Mouse (Mus musculus): ENCODE results near the gene Gpr150. TPM values are rescaled to one million over a fixed set of nuclear protein-coding genes. Genes with fewer than 3 reads are reported as not detected.

The Gpr150 gene
- polyA plus RNA-seq, 1 experiment from 2014 or later: 0.37 TPM

- Histone ChIP-seq H3K36me3 (ENCODE audit: control insufficient read depth, insufficient read depth, low read length) (no peaks in the 10 kb centered on the region), H3K4me3 (ENCODE audit: low read depth, low read length) (no peak overlapping the region), H3K27me3 (ENCODE audit: control insufficient read depth, insufficient read depth, low read length) (peaks cover 4% of the 10 kb centered on the region; the same call in 1 of the 2 replicates), H3K4me1 (replicated peaks; ENCODE audit: control insufficient read depth, insufficient read depth, low read length) (no peaks in the 10 kb centered on the region), H3K4me2 (replicated peaks; ENCODE audit: low read depth, low read length) (no peak overlapping the region), H3K9ac (ENCODE audit: low read depth, low read length) (no peak overlapping the region), H3K27ac (ENCODE audit: low read depth, low read length) (no peak overlapping the region), H3K9me3 (ENCODE audit: control insufficient read depth, low read length) (no peaks in the 10 kb centered on the region)
- 93% methylated on average over 3 of the region's 3 CpGs for WGBS
- ATAC-seq (ENCODE audit: low FRiP score): no peak
- DNase-seq (ENCODE audit: low spot score): no peak
These were observed 5.3 kb upstream of the Gpr150 start for GRCm38 (mm10) chr13:76062126-76062525.

- Histone ChIP-seq H3K4me1 (replicated peaks; ENCODE audit: control insufficient read depth, insufficient read depth, low read length) (no peaks in the 10 kb centered on the region; the same call in 1 of the 2 replicates), H3K4me2 (replicated peaks; ENCODE audit: low read depth, low read length) (no peak overlapping the region), H3K4me3 (ENCODE audit: low read depth, low read length) (no peak overlapping the region), H3K9me3 (ENCODE audit: control insufficient read depth, low read length) (no peaks in the 10 kb centered on the region), H3K9ac (ENCODE audit: low read depth, low read length) (no peak overlapping the region), H3K27ac (ENCODE audit: low read depth, low read length) (no peak overlapping the region), H3K36me3 (ENCODE audit: control insufficient read depth, insufficient read depth, low read length) (no peaks in the 10 kb centered on the region), H3K27me3 (ENCODE audit: control insufficient read depth, insufficient read depth, low read length) (peaks cover 17% of the 10 kb centered on the region)
- WGBS: 94% methylated on average over 4 of the region's 4 CpGs
- ATAC-seq (ENCODE audit: low FRiP score): no peak
- no peak for DNase-seq (ENCODE audit: low spot score)
These were observed 2.8 kb upstream of the Gpr150 start for GRCm38 (mm10) chr13:76059591-76059990.

GRCm38 (mm10) chr13:76057267-76058069, 672 bp upstream of the Gpr150 start:
- Histone ChIP-seq H3K36me3 (ENCODE audit: control insufficient read depth, insufficient read depth, low read length) (no peaks in the 10 kb centered on the region), H3K4me2 (replicated peaks; ENCODE audit: low read depth, low read length) (no peak overlapping the region), H3K27me3 (ENCODE audit: control insufficient read depth, insufficient read depth, low read length) (peaks cover 20% of the 10 kb centered on the region), H3K27ac (ENCODE audit: low read depth, low read length) (no peak overlapping the region), H3K4me1 (replicated peaks; ENCODE audit: control insufficient read depth, insufficient read depth, low read length) (no peaks in the 10 kb centered on the region; the same call in 1 of the 2 replicates), H3K4me3 (ENCODE audit: low read depth, low read length) (no peak overlapping the region), H3K9ac (ENCODE audit: low read depth, low read length) (no peak overlapping the region), H3K9me3 (ENCODE audit: control insufficient read depth, low read length) (no peaks in the 10 kb centered on the region)
- no peak for DNase-seq (ENCODE audit: low spot score)
- 70% methylated on average over 10 of the region's 10 CpGs for WGBS
- no peak for ATAC-seq (ENCODE audit: low FRiP score)

GRCm38 (mm10) chr13:76056261-76056724, 503 bp downstream of the Gpr150 start:
- Histone ChIP-seq H3K4me2 (replicated peaks; ENCODE audit: low read depth, low read length) (peak overlapping the region; percentile 99), H3K4me1 (replicated peaks; ENCODE audit: control insufficient read depth, insufficient read depth, low read length) (no peaks in the 10 kb centered on the region; the same call in 1 of the 2 replicates), H3K27me3 (ENCODE audit: control insufficient read depth, insufficient read depth, low read length) (peaks cover 20% of the 10 kb centered on the region), H3K9ac (ENCODE audit: low read depth, low read length) (peak overlapping the region; percentile 53; the same call in 1 of the 2 replicates), H3K9me3 (ENCODE audit: control insufficient read depth, low read length) (no peaks in the 10 kb centered on the region), H3K36me3 (ENCODE audit: control insufficient read depth, insufficient read depth, low read length) (no peaks in the 10 kb centered on the region), H3K4me3 (ENCODE audit: low read depth, low read length) (peak overlapping the region; percentile 52), H3K27ac (ENCODE audit: low read depth, low read length) (no peak overlapping the region)
- peak; percentile 94 for ATAC-seq (ENCODE audit: low FRiP score)
- DNase-seq (ENCODE audit: low spot score): peak; percentile 81
- WGBS: under 1% methylated on average over 34 of the region's 34 CpGs

- peak overlapping the region; percentile 99 for H3K4me2 ChIP-seq (replicated peaks; ENCODE audit: low read depth, low read length)
- peak; percentile 56 for DNase-seq (ENCODE audit: low spot score)
- ATAC-seq (ENCODE audit: low FRiP score): peak; percentile 59
- no peaks in the 10 kb centered on the region for H3K36me3 ChIP-seq (ENCODE audit: control insufficient read depth, insufficient read depth, low read length)
- peaks cover 20% of the 10 kb centered on the region for H3K27me3 ChIP-seq (ENCODE audit: control insufficient read depth, insufficient read depth, low read length)
- H3K4me3 ChIP-seq (ENCODE audit: low read depth, low read length): peak overlapping the region; percentile 52
- peak overlapping the region; percentile 53; the same call in 1 of the 2 replicates for H3K9ac ChIP-seq (ENCODE audit: low read depth, low read length)
- under 1% methylated on average over 59 of the region's 59 CpGs for WGBS
- H3K4me1 ChIP-seq (replicated peaks; ENCODE audit: control insufficient read depth, insufficient read depth, low read length): no peaks in the 10 kb centered on the region; the same call in 1 of the 2 replicates
- H3K9me3 ChIP-seq (ENCODE audit: control insufficient read depth, low read length): no peaks in the 10 kb centered on the region
- H3K27ac ChIP-seq (ENCODE audit: low read depth, low read length): no peak overlapping the region
These were observed 1.2 kb downstream of the Gpr150 start for GRCm38 (mm10) chr13:76055391-76056232.

GRCm38 (mm10) chr13:76044971-76045370, 11.8 kb downstream of the Gpr150 start:
- H3K4me3 ChIP-seq (ENCODE audit: low read depth, low read length): no peak overlapping the region
- H3K4me2 ChIP-seq (replicated peaks; ENCODE audit: low read depth, low read length): no peak overlapping the region
- no peaks in the 10 kb centered on the region for H3K36me3 ChIP-seq (ENCODE audit: control insufficient read depth, insufficient read depth, low read length)
- no peak overlapping the region for H3K27ac ChIP-seq (ENCODE audit: low read depth, low read length)
- H3K27me3 ChIP-seq (ENCODE audit: control insufficient read depth, insufficient read depth, low read length): no peaks in the 10 kb centered on the region
- no peak overlapping the region for H3K9ac ChIP-seq (ENCODE audit: low read depth, low read length)
- no peaks in the 10 kb centered on the region for H3K9me3 ChIP-seq (ENCODE audit: control insufficient read depth, low read length)
- ATAC-seq (ENCODE audit: low FRiP score) (no peak), DNase-seq (ENCODE audit: low spot score) (no peak)
- no peaks in the 10 kb centered on the region for H3K4me1 ChIP-seq (replicated peaks; ENCODE audit: control insufficient read depth, insufficient read depth, low read length)

GRCm38 (mm10) chr13:76042455-76042854, 14.3 kb downstream of the Gpr150 start:
- Histone ChIP-seq H3K36me3 (ENCODE audit: control insufficient read depth, insufficient read depth, low read length) (no peaks in the 10 kb centered on the region), H3K4me2 (replicated peaks; ENCODE audit: low read depth, low read length) (no peak overlapping the region), H3K9me3 (ENCODE audit: control insufficient read depth, low read length) (no peaks in the 10 kb centered on the region), H3K4me3 (ENCODE audit: low read depth, low read length) (no peak overlapping the region), H3K27ac (ENCODE audit: low read depth, low read length) (no peak overlapping the region), H3K27me3 (ENCODE audit: control insufficient read depth, insufficient read depth, low read length) (no peaks in the 10 kb centered on the region), H3K9ac (ENCODE audit: low read depth, low read length) (no peak overlapping the region), H3K4me1 (replicated peaks; ENCODE audit: control insufficient read depth, insufficient read depth, low read length) (no peaks in the 10 kb centered on the region)
- whole genome bisulfite sequencing: 61% methylated on average over 1 of the region's 1 CpGs
- DNase-seq (ENCODE audit: low spot score): no peak
- no peak for ATAC-seq (ENCODE audit: low FRiP score)

- DNase-seq (ENCODE audit: low spot score): no peak
- no peak overlapping the region for H3K27ac ChIP-seq (ENCODE audit: low read depth, low read length)
- H3K27me3 ChIP-seq (ENCODE audit: control insufficient read depth, insufficient read depth, low read length): no peaks in the 10 kb centered on the region
- ATAC-seq (ENCODE audit: low FRiP score): no peak
- H3K4me1 ChIP-seq (replicated peaks; ENCODE audit: control insufficient read depth, insufficient read depth, low read length): no peaks in the 10 kb centered on the region
- H3K36me3 ChIP-seq (ENCODE audit: control insufficient read depth, insufficient read depth, low read length): no peaks in the 10 kb centered on the region
- no peak overlapping the region for H3K9ac ChIP-seq (ENCODE audit: low read depth, low read length)
- H3K9me3 ChIP-seq (ENCODE audit: control insufficient read depth, low read length): no peaks in the 10 kb centered on the region
- no peak overlapping the region for H3K4me2 ChIP-seq (replicated peaks; ENCODE audit: low read depth, low read length)
- no peak overlapping the region for H3K4me3 ChIP-seq (ENCODE audit: low read depth, low read length)
- 88% methylated on average over 3 of the region's 3 CpGs for WGBS
These were observed 32.2 kb downstream of the Gpr150 start for GRCm38 (mm10) chr13:76024588-76024987.

Data from hindbrain, embryonic 11.5 days (tissue).